Mouse (Mus musculus): Measurements from ENCODE around the gene Abi3bp. TPM values are rescaled to one million over a fixed set of nuclear protein-coding genes. Genes with fewer than 3 reads are reported as not detected.
A peak's percentile ranks its signal among the peaks of the same experiment; 100 is the strongest.

The Abi3bp gene
- polyA plus RNA-seq, 1 experiment = 3.8 TPM

DNA sequence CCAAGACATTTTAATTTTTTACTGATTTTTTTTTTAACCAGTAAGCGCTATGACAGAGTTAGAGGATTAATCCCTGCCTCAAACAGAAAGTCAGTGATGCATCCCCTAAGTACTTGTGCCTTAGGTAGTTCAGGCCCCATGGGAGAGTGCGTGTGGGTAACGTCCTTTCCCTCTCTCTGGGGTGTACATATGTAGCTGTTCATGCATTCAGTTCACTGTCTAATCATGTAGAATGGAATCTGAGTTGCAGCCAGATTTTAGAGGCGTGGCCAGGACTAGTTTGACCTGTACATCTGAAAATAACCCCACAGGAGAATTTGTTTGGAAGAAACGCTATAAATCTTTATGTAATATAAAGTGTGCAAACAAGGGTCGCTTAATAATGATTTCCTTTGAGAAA lies 23.4 kb downstream of the Abi3bp start:
- TF ChIP-seq CTCF (IDR thresholded peaks at IDR 0.05; ENCODE audit: extremely low read depth, insufficient read depth, low read length) = no peak
- TF ChIP-seq POLR2A (IDR thresholded peaks at IDR 0.05; ENCODE audit: extremely low read depth, insufficient read depth, low read length) = no peak
- Histone ChIP-seq H3K4me3 (ENCODE audit: insufficient read depth, low read length) (no peak overlapping the region), H3K4me1 (ENCODE audit: control insufficient read depth, insufficient read depth, low read length) (no peaks in the 10 kb centered on the region), H3K27ac (ENCODE audit: insufficient read depth, low read length) (no peak overlapping the region)

DNA sequence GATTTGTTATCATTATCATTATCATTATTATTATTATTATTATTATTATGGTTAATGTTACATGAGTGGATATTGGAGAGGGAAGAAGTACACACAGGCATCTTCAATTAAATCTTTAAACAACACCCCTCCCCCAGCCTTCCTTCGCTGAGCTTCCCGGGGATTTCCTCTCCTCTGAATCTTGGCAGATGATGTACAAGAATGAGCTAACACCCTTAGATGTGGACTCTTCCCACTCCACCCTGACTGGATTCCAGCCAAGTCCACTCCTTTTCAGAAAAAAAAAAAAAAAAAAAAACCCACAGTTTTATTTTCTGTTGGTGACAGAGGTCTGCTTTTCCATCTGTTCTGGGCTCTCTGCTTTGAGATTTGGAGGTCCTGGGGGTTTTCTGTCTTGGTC lies 23.8 kb downstream of the Abi3bp start:
- TF ChIP-seq POLR2A (IDR thresholded peaks at IDR 0.05; ENCODE audit: extremely low read depth, insufficient read depth, low read length) (no peak), CTCF (IDR thresholded peaks at IDR 0.05; ENCODE audit: extremely low read depth, insufficient read depth, low read length) (no peak)
- H3K4me1 ChIP-seq (ENCODE audit: control insufficient read depth, insufficient read depth, low read length) = no peaks in the 10 kb centered on the region
- no peak overlapping the region for H3K4me3 ChIP-seq (ENCODE audit: insufficient read depth, low read length)
- H3K27ac ChIP-seq (ENCODE audit: insufficient read depth, low read length) = no peak overlapping the region

DNA sequence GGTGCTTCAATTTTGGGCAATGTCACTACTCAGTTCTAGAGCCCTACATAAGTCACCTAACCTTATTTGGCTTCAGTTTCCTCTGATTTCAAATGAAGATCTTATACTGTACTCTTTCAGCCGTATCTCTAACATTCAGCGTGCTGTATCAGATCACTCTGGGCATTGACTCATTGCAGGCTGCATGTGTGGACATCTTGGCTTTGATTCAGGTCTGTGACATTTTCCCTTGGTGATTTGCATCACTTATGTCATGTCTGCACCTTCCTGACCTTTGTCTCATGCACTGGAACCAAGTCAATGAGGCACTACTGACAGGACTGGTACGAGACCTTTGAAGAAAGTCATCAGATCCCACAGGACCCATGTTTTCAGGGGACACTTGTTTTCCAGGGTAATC lies 24.5 kb downstream of the Abi3bp start:
- Histone ChIP-seq H3K4me3 (ENCODE audit: insufficient read depth, low read length) (no peak overlapping the region), H3K4me1 (ENCODE audit: control insufficient read depth, insufficient read depth, low read length) (no peaks in the 10 kb centered on the region), H3K27ac (ENCODE audit: insufficient read depth, low read length) (no peak overlapping the region)
- TF ChIP-seq POLR2A (IDR thresholded peaks at IDR 0.05; ENCODE audit: extremely low read depth, insufficient read depth, low read length) = no peak
- TF ChIP-seq CTCF (IDR thresholded peaks at IDR 0.05; ENCODE audit: extremely low read depth, insufficient read depth, low read length) = no peak

DNA sequence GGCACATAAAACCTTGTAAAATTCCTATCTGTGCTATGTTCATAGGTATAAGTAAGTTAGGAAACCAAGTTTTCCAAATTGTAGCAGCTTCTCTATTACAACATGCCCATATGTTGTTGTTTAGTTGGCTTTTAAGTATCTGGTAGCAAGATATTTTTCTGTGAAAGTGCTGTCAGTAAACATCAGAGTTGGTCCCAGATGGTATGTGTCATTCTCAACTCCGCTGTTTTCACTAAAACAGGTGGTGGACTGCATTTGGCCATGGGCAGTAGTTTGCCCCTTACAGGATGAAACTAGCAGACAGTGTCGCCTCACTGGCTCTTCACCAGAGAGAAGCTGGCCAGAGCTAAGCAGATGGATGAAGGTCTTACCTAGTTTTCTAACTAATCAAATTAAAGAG lies 26.3 kb downstream of the Abi3bp start:
- no peak overlapping the region for H3K27ac ChIP-seq (ENCODE audit: insufficient read depth, low read length)
- TF ChIP-seq CTCF (IDR thresholded peaks at IDR 0.05; ENCODE audit: extremely low read depth, insufficient read depth, low read length) (no peak), POLR2A (IDR thresholded peaks at IDR 0.05; ENCODE audit: extremely low read depth, insufficient read depth, low read length) (no peak)
- no peak overlapping the region for H3K4me3 ChIP-seq (ENCODE audit: insufficient read depth, low read length)
- no peaks in the 10 kb centered on the region for H3K4me1 ChIP-seq (ENCODE audit: control insufficient read depth, insufficient read depth, low read length)

DNA sequence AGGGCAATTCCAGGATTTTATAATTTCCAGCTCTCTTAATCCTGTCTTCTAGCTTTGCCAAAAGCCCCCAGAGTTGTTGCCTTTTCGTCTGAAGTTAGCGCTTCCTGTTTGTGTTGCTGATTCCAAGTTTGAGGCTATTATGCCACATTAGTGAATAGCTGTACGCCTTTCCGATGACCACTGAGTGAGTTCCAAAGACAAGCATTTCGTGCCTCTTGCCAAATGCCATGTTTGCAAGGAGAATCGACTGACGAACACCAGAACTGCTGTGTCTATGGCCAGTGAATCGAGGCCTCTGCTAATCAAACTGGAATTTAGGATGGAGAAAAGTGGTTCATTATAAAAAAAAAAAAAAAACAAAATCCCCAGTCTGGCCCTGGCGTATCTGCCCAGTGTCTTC lies 40.3 kb downstream of the Abi3bp start:
- TF ChIP-seq POLR2A (IDR thresholded peaks at IDR 0.05; ENCODE audit: extremely low read depth, insufficient read depth, low read length) (no peak), CTCF (IDR thresholded peaks at IDR 0.05; ENCODE audit: extremely low read depth, insufficient read depth, low read length) (no peak)
- H3K4me1 ChIP-seq (ENCODE audit: control insufficient read depth, insufficient read depth, low read length) = no peaks in the 10 kb centered on the region
- H3K27ac ChIP-seq (ENCODE audit: insufficient read depth, low read length) = no peak overlapping the region
- no peak overlapping the region for H3K4me3 ChIP-seq (ENCODE audit: insufficient read depth, low read length)

DNA sequence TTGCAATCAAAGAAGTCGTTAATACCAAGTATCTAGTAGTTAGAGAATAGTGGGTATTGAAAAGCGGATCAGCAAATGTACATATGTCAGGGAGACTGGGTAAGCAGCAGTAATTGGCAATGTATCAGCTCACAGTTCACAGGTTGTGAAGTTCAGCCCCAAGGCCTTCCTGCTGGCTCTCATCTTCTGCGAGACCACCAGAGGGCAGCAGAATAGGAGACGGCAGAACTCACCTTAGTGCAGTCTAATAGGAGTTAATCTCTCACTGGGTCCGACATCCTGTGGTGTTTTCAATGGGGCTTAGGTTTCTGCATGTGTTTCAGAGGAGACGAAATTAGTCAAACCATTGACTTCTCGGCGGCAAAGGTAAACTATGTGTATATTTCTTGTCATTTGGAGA lies 46.7 kb downstream of the Abi3bp start:
- Histone ChIP-seq H3K27ac (ENCODE audit: insufficient read depth, low read length) (no peak overlapping the region), H3K4me1 (ENCODE audit: control insufficient read depth, insufficient read depth, low read length) (no peaks in the 10 kb centered on the region), H3K4me3 (ENCODE audit: insufficient read depth, low read length) (no peak overlapping the region)
- TF ChIP-seq CTCF (IDR thresholded peaks at IDR 0.05; ENCODE audit: extremely low read depth, insufficient read depth, low read length) (peak; percentile 16; the same call in 1 of the 2 replicates), POLR2A (IDR thresholded peaks at IDR 0.05; ENCODE audit: extremely low read depth, insufficient read depth, low read length) (no peak)

DNA sequence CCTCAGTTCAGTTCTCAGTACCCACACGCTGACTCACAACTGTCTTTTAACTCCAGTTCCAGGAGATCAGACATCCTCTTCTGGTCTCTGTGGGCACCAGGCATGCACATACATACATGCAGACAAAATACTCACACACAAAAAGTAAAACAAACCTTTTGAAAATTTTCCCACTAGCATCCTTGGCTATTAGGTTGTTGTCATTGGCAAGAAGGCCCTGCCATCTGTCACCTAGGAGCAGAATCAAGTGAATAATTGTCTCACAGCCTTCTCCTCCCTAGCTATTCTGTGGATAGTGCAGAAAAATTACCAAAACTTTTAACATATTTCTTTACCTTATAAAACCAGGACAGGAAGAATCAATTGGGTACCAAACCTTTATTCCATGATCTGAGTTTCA lies 48.8 kb downstream of the Abi3bp start:
- Histone ChIP-seq H3K4me1 (ENCODE audit: control insufficient read depth, insufficient read depth, low read length) (no peaks in the 10 kb centered on the region), H3K4me3 (ENCODE audit: insufficient read depth, low read length) (no peak overlapping the region), H3K27ac (ENCODE audit: insufficient read depth, low read length) (no peak overlapping the region)
- TF ChIP-seq CTCF (IDR thresholded peaks at IDR 0.05; ENCODE audit: extremely low read depth, insufficient read depth, low read length) (no peak), POLR2A (IDR thresholded peaks at IDR 0.05; ENCODE audit: extremely low read depth, insufficient read depth, low read length) (no peak)

DNA sequence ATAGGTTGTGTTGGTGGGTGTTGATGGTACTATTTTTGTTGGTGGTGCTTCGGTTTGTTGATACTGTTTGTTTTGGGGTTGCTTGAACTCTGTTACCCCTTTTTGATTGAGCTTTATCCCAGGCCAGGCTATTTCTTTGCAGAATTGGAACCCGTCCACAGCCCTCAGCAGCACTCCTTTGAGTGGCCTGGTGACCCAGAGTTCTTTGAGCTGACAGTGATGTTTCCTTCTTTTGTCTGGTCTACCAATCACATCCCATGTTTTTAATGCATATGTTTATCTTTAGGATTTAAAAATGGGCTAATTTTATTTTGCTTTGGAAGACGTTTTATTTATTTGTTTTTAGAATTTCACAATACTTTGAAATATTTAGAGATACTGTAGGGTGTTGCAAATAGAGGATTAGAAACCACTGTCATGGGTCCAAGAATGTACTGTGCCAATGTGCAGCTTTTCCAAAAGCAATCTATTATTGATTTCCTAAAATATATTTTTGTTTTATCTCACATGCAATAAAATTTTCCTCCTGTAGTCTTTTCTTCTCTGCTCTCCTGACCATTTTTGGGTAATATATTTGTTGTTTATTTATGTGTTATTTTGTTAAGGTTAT lies 50.5 kb downstream of the Abi3bp start:
- TF ChIP-seq POLR2A (IDR thresholded peaks at IDR 0.05; ENCODE audit: extremely low read depth, insufficient read depth, low read length) (no peak), CTCF (IDR thresholded peaks at IDR 0.05; ENCODE audit: extremely low read depth, insufficient read depth, low read length) (no peak)
- Histone ChIP-seq H3K4me3 (ENCODE audit: insufficient read depth, low read length) (no peak overlapping the region), H3K4me1 (ENCODE audit: control insufficient read depth, insufficient read depth, low read length) (no peaks in the 10 kb centered on the region), H3K27ac (ENCODE audit: insufficient read depth, low read length) (no peak overlapping the region)

DNA sequence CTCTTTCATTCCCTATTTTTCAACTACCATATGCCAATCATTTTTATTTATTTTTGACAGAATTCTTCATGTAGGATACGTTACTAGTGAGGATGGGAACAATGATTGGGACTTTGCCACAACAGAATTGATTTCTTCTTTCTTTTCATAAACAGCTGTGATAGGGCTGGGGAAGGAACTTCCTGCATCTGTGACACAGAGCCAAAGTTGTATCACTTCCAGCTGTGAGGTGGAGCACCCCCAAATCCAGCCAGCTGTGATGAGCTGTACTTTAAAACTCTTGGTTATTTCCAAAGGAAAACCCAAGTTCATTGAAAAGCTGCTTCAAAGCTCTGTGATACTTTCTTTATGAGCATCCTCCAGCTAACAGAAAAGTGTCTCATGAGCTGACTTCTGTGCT lies 101.9 kb downstream of the Abi3bp start:
- Histone ChIP-seq H3K4me1 (ENCODE audit: control insufficient read depth, insufficient read depth, low read length) (no peaks in the 10 kb centered on the region), H3K4me3 (ENCODE audit: insufficient read depth, low read length) (no peak overlapping the region), H3K27ac (ENCODE audit: insufficient read depth, low read length) (no peak overlapping the region)
- TF ChIP-seq POLR2A (IDR thresholded peaks at IDR 0.05; ENCODE audit: extremely low read depth, insufficient read depth, low read length) = no peak
- TF ChIP-seq CTCF (IDR thresholded peaks at IDR 0.05; ENCODE audit: extremely low read depth, insufficient read depth, low read length) = no peak

DNA sequence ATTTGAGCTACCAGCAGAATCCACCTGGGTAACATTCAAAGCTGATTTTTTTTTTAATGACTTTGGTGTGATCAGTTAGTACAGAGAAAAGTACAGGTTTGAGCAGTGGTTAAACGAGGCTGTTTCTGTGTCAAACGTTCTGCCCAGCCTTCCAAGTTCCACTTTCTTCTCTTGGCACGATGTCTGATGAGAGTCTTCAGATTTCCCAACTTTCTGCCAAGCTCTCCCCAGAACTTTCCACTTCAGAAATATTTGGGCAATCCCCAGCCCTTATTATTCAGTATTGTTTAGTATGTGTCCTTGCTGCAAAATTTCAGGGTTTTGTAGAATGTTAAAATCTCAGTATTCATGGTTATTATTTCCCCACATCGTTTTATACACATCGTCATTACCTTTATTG lies 115.9 kb downstream of the Abi3bp start:
- TF ChIP-seq POLR2A (IDR thresholded peaks at IDR 0.05; ENCODE audit: extremely low read depth, insufficient read depth, low read length) = no peak
- TF ChIP-seq CTCF (IDR thresholded peaks at IDR 0.05; ENCODE audit: extremely low read depth, insufficient read depth, low read length) = no peak
- no peak overlapping the region for H3K4me3 ChIP-seq (ENCODE audit: insufficient read depth, low read length)
- no peak overlapping the region for H3K27ac ChIP-seq (ENCODE audit: insufficient read depth, low read length)
- H3K4me1 ChIP-seq (ENCODE audit: control insufficient read depth, insufficient read depth, low read length) = peaks cover 3% of the 10 kb centered on the region
